Mouse (Mus musculus) cerebellum, postnatal 10 days (tissue): ENCODE measurements at regions not wholly inside any gene's neighbourhood (a gene's known extent, or its start where the extent isn't known, plus 50 kb on each side); places are given as distances from the start of the nearest gene placed in this dataset.
A peak's percentile ranks its signal among the peaks of the same experiment; 100 is the strongest.

Source experiments
- DNase-seq, 2 experiments: peaks; one replicate each; pipeline ENCODE4 v3.0.0; 2021; ENCODE audit warnings: mixed read lengths in 2 of 2

DNA sequence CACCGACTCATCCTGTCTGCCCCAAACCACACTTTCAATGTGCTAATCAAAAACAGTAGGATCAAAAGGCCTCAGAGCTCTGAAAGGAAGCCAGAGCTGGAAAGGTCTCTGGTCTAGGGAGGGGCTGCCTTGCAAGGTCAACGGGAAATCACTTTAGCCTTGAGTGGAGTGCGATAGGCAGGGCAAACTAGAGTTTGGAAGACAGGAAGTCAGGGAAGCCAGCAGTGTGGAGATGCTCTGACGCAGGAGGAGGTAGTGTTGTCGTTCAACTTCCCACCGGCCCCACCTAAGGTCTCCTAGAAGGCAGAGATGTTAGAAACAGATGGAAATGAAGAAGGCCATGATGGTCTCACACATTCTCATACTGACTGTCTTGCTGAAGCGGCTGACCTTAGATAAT, 52.0 kb upstream of the Trp53i11 start:
- DNase-seq, result no peak

DNA sequence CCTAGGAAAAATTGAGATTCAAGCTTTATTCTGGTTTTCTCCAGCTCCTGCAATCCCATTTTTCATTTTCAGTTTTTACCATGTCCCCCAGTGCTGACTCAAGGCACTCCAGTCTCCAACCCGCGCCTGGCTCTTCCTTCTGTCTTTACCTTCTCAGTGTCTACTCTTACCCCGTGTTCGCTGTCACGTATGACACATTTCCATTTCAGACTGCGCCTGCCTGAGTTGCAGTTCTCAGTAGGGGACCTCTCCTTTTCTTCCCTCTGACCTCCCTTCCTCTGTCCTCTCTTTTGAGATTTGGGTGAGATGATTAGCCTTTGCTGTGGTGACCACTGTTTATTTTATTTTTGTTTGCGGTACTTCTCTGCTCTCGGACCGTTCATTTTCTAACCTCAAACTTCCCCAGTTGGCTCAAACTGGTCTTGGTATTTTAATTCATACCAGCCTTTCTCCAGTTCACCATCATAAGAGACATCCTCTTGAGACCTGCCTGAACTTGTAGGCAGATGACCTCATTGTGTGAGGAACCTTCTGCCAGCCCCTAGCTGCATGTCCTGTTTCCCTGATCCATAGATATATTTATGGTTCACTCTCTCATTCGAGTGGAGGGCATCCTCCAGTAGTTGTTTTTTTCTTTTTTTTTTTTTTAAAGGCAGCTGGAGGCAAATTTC, 53.9 kb upstream of the Trp53i11 start:
- DNase-seq, result no peak

DNA sequence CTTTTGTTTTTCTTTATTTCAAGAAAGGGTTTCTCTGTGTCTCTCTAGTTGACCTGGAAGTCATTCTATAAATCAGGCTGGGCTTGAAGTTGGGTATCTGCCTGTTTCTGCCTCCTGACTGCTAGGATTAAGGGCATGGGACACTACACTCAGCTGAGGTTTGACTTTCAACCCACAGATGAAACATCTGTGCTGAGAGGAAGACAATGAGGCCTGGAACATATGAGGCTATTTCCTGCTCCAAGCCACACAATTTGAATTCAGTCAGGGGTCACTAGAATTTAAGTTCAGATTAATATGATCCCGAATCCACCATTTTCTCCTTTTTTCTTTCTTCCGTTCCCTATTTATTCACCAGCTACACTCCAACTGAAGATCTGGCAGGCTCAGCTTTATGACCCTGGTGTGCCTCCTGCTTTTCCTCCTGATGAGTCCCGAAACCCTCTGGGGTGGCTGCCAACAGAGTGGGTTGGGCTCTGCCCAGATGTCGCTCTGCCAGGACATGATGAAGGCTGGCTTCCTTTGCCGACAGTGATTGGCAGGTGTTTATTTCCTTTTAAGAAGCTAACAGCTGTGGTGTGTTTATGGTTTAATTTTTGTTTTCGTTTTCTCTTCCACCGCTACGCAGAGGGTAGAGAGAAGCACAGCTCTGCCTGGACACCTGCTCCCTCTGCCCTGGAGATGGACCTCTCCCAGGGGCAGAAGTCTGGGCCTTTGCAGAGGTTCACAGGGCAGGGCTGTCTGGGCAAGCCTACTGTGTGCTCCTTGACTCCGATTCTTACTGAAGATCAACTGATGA, 55.3 kb upstream of the Trp53i11 start:
- DNase-seq, result peak; percentile 77 to 80

DNA sequence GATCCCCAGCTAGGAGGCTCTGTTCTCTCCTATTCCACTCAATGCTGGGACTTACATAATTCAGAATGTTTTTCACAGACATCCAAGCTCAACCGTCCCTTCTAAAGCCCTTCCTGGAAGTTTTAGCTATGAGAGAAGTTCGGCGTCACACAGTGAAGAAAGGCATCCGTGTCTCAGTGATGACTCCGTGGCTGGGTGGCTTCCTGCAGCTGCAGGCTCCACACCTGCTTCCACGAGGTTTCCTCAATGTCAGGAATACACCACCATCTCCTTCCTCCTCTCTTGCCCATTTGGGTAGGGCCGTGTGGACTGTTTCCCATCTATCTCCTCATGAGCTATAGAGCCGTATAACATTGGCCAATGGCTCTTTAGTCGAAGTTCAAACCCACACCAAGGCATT, 56.1 kb upstream of the Trp53i11 start:
- DNase-seq, result no peak

DNA sequence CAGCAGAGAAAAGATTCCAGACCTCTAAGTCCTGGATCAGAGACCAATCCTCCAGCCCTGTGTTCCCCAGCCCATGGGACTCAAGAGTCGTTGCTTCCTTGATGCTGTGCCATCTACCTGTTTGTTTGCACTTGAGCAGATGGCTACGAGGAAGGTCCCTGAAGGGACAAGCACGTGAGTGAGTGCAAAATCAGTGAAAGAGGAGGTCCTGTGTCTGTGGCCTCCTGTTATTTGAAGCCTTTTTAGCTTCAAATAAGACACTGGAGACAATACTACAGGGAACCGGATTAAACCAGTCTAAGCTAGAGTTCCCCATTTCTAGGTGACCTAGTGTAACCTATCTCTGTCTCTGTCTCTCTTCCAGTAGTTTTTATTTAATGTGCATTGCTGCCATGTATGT, 58.2 kb upstream of the Trp53i11 start:
- peak in 1 of 2 experiments; percentile 39 for DNase-seq

DNA sequence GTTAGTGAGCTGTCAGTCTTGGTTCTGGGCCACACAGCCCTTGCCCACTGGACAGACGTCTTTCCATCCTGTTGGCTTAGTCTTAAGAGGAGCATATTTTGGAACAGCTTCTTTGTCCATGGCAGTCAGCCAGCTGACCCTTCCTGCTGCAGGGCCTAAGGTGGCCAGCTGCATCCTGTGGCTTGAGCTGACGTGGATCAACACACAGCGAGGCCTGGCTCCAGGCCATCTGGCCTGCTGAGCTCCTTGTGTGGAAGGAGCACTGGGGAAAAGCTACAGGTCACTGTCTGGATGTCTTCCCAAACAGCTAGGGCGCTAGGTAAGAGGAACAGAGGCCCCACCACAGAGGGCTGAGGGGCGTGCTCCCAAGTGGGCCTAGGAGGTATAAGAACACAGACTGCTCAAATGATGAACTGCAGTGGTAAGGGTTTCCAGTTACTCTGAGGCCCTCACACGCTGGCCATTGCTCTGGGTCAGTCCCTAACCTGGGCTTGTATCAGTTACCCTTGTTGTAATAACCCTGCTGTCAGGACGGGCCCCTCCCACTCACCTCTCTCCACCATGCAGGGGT, 60.7 kb upstream of the Trp53i11 start:
- peak; percentile 79 to 83 for DNase-seq

DNA sequence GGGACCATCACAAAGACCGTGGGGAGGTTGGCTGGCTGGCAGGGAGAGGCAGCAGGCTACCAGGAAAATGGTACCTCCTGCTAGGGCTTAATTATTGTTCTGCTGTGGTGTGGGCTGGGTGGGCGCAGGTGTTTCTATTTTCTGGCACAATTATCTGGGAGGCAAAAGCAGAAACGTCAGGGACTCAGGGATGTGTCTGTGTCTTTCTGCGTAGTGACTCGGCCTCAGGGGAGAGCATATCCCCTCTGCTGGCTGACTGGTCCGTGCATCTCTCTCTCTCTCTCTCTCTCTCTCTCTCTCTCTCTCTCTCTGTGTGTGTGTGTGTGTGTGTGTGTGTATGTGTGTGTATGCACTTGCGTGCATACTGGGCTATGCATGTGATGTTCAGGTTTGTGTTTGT, 61.2 kb upstream of the Trp53i11 start:
- DNase-seq, result peak in 1 of 2 experiments; percentile 33

DNA sequence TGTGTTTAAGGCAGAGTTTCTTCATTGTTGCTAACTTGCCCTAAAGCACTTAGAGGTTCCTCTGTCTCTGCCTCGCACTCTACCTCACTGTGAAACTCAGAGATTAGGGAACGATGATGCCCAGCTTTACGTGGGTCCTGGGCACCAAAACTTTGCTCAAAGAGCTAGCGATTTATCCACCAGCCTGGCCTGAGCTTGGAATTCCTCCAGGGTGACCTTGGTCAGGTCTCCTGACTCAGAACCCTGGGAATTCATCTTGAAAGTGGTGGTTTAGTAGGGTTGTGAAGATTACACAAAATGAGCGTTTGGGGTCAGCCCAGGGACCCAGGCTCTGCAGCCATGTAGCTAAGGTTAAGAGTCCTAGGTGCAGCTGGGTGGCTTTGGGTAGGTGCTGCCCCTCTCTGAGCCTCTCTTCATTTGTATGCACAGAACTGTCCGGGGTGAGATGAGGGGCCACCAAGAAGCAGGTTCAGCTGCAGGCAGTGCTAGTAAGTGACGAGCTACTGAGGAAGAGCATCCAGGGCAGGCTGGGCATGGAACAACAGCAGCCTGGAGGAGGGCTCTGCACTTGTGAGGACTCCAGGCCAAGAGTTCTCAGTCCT, 62.4 kb upstream of the Trp53i11 start:
- peak in 1 of 2 experiments; percentile 46 for DNase-seq

DNA sequence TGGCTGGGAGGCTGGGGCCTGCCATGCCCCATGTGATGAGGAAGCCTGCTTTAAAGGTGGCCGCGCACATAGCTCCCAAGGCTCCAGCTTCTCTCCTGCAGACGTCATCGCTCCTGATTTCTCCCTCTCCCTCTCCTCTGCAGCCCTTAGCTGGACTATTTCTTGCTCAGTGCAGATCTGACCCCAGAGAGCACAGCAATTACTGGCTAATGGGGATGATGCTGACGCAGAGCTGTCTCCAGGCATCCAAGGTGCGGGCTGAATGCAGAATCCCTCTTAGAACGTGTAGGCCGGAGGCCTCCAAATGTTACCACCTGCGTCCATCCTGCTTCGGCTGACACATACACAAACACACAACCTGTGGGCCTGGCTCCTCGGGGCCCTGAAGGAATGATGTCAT, 63.5 kb upstream of the Trp53i11 start:
- DNase-seq, result no peak

DNA sequence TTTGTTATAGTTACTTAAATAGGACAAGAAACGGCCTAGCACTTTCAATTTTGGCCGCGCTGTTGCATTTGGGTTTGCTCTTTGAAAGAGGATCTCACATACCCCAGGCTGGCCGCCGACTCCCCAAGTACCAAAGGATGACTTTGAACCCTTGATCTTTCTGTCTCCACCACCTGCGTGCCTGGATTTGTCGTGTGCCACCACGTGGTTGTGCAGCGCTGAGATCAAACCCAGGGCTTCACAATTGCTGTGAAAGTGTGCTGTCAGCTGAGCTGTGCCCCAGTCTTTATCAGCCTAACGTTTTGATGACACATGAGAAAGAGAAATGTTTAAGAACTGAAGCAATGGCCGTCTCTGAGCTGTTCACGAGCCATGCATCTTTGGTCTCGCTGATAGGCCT, 67.0 kb upstream of the Trp53i11 start:
- DNase-seq, result no peak

DNA sequence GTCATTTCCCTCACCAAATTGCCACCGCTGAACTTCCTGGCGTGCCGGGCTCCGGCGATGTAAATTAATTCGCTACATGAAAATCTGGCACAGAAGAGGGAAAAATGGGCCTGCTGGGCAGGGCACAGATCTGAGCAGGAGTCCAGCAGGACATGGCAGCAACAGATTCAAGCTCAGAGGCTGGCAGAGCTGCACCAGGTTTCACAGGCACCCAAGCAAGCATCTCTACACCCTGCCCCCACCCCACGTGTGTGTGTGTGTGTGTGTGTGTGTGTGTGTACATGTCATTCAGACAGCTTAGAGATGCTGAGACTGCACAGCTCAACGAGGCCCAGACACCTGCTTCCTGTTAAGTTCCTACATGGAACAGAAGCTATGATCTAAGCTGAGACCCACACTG, 68.3 kb upstream of the Trp53i11 start:
- DNase-seq, result peak; percentile 50 to 58

DNA sequence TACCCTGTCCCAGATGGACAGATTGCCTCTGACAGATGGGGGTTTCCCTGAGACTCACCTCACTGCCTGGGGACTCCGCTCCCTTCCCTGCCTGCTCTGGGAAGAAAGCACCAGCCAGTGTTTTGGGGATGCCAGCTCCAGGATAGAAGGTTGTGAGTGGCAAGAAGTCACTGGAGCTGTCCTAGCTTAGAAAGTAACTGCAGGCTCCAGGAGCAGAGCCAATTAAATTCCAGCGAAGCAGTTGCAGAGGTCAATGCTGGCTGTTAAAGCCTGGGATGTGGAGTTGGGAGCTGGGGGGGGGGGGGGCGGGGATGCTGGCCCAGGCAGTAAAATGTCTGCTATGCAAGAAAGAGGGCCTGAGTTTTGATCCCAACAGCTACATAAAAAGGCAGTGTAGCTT, 69.3 kb upstream of the Prdm11 start:
- DNase-seq, result peak in 1 of 2 experiments; percentile 24

DNA sequence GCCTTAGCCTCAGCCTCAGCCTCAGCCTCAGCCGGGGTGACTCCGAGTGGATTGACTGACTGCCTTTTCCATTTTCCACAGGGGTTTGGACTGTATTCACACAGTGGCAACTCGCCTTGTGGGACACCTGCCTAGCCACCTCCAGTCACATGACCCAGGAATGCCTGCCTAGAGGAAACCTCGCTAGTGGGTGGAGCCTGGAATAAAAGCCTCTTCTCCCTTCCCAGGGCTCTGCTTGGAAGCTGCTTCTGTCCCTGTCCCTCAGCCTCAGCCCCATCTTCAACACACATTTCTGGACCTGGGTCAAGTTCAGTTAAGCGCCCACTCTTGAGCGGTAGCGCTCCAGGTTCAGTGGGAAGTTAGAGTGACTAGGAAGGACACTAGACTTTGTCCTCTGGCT, 68.0 kb upstream of the Prdm11 start:
- no peak for DNase-seq

DNA sequence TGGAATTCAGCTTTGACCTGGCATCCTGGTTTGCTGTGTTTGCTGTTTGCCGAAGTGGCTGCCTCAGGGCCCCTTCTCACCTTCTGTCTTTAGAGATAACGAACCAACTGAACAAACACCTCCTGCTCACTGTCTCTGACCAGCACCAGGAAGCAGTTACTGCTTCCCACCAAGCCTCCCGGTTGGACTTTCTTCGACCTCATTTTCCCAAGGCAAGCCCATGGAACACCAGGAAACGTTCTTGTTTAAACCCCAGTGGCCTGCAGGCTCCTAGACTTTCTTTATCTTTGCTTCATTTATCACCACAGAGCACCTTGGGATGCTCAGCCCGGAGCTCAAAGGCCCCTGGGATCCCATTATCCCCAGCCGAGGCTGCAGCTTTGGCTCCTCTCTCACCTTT, 66.4 kb upstream of the Prdm11 start:
- DNase-seq, result no peak

DNA sequence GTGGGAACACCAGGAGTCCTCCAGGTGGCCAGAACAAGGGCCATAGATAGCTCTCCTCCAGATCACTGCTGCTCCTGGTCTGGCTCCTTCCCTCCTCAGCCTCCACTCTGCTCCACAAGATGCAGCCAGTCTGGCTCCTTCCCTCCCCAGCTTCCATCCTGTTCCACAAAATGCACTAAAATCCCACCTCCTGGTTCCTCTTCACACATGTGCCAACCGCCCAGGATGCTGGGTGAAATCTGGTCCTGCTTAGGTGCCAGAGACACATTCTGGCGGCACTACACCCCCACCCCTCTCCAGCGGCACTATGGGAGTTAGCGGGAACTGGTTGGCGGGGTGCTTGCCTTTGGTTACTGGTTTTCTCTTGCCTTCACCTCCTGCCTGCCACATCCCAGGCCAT, 64.9 kb upstream of the Prdm11 start:
- peak; percentile 43 to 61 for DNase-seq

DNA sequence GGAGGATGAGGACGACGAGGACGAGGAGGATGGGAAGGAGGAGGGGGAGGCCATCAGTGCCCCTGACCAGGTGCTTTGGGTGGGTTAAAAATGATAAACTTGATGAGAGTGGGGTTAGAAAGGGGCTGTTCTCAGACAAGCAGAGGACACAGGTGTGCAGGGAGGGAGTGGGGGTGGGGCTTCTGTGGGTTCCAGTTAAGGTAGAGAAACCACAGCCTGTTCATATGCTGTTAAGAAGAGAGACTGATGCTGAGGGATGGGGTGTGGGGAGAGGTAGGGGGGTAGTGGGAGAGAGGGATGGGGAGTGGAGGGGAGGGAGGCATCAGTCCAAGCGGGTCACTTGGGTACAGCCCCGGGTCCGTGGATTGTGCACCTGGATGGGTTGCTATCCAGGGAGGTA, 60.6 kb upstream of the Prdm11 start:
- DNase-seq, result no peak

DNA sequence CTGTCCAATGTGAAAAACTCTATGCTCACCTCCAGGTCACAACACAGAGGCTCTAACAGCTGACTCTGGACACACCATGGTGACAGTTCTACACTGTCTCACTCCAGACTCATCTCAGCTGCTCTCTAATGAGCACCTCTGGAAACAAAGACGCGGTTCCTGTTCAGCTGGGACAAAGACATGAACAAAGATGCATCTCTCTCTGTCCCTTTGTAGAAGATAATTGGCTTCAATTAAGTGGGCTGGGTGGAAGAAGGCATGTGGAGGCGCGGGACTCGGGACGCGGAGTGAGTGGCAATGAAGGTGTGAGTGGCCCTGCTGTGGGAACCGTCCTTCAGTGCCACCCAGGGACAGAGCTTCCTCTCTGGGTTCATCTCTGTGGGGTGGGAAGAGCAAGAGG, 56.0 kb upstream of the Prdm11 start:
- DNase-seq, result no peak

DNA sequence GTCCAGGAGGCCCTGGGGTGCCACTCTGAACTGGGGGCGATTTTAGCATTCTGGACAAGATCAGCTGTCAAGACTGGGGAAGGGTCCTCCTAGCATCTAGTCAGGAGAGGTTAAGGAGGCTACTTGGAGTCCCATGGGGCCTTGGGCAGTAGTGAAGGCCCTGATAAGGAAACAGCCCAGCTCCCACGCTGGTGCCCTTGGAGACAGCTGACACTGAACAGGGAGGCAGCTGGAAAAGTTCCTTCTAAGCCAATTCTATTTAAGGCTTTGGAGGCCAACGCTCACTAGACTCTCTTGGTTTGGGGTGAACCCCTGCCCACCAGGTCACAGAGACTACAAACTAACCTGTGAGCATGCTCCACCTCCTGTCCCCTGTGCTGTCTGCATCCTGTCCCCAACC, 53.8 kb upstream of the Prdm11 start:
- no peak for DNase-seq

DNA sequence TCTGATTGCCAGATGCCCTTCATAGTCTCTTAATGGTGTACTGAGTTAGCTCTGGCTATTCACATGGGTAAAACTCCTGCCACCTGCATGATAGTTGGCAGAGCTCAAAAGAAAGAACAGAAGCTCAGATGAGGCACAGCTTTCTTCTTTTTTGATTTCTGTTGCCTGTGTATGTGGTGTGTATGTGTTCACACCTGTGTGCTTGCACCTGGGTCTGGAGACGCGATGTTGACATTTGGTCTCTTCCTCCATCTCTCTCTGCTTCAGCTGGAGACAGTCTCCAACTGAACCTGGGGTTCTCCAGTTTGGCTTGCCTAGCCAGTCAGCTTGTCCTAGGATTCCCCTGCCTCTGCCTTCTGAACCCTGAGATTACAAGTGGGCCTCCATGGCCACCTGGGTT, 51.0 kb upstream of the Prdm11 start:
- no peak for DNase-seq

DNA sequence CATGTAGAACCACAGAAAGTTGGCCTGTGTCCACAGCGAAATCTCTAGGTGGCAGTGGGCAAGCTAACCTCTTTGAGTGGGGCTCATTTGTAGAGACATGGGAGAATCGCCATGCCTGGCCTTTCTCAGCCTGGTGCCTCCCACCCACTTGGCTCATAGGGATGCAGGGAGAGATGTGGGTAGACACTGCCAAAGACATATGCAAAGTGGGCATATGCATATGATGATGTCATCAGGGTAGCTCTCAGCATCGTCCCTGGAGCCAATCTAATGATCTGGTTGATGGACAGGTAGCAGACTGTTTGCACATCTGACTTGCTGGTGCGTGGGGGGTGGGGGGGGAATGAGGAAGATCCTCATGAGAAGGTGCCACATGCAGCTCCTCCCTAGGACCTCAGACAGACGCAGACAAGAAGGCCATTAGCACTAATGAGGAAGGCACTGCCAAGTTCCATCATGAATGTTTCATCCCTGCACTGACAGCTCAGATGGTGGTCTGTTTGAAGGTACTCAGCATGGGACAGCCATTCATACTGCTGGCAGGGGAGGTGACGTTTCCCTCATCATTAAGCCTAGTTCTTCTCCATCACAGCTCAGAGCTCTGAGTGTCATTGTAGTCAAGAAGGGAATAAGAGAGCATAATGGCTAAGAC, 50.2 kb upstream of the Prdm11 start:
- DNase-seq, result peak in 1 of 2 experiments; percentile 34
